Mouse (Mus musculus) ES-E14 (cell line): ENCODE measurements around the gene Ddx39. TPM values are rescaled to one million over a fixed set of nuclear protein-coding genes. Genes with fewer than 3 reads are reported as not detected.

ENCODE experiments used
- DNase-seq: peaks from one replicate; pipeline ENCODE4 v3.0.0-alpha.2; 2013; ENCODE audit warnings: low read depth, low spot score
- H3K27ac ChIP-seq: 2 replicates; pipeline ENCODE4 v1.5.1; 2012; ENCODE audit warnings: low read depth, mild to moderate bottlenecking, low read length, moderate library complexity, mixed read lengths; ENCODE audit not compliant: poor library complexity, insufficient read depth, severe bottlenecking
- H3K36me3 ChIP-seq: 2 replicates; pipeline ENCODE4 v1.6.1; 2012; ENCODE audit warnings: mild to moderate bottlenecking, low read length, moderate library complexity, mixed read lengths; ENCODE audit not compliant: control insufficient read depth, poor library complexity, insufficient read depth, severe bottlenecking
- H3K4me1 ChIP-seq, 2 experiments: fragments of 150-350 bp in 1 of 2; sonication (generic) in 1 of 2; 2 replicates each; pipeline ENCODE4 v1.6.1; 2012; ENCODE audit warnings: low read length in 2 of 2, mild to moderate bottlenecking in 1 of 2, mixed read lengths in 1 of 2; ENCODE audit not compliant: control insufficient read depth in 2 of 2, insufficient read depth in 2 of 2, poor library complexity in 1 of 2
- H3K4me3 ChIP-seq, 2 experiments: fragments of 150-350 bp in 1 of 2; sonication (generic) in 1 of 2; 2 replicates each; pipeline ENCODE4 v1.5.1; 2012; ENCODE audit warnings: low read length in 2 of 2, low read depth in 1 of 2, mild to moderate bottlenecking in 1 of 2, mixed read lengths in 1 of 2; ENCODE audit not compliant: insufficient read depth in 1 of 2, poor library complexity in 1 of 2, severe bottlenecking in 1 of 2
- H3K9ac ChIP-seq: 2 replicates; pipeline ENCODE4 v1.6.1; 2012; ENCODE audit warnings: low read depth, mild to moderate bottlenecking, low read length, mixed read lengths; ENCODE audit not compliant: poor library complexity, insufficient read depth, severe bottlenecking
- H3K9me3 ChIP-seq: fragments of 150-350 bp; sonication (generic); 2 replicates; pipeline ENCODE4 v1.6.1; 2012; ENCODE audit warnings: low read depth, mild to moderate bottlenecking, low read length; ENCODE audit not compliant: control insufficient read depth, insufficient read depth
- CHD2 ChIP-seq: IDR thresholded peaks from 2 replicates; pipeline ENCODE4 v1.6.1; 2014; ENCODE audit warnings: mild to moderate bottlenecking, low read depth, low read length, inconsistent platforms
- HCFC1 ChIP-seq: IDR thresholded peaks from 2 replicates; pipeline ENCODE4 v1.6.1; 2012; ENCODE audit warnings: low read length, inconsistent platforms, borderline replicate concordance; ENCODE audit not compliant: insufficient read depth
- MAFK ChIP-seq: IDR thresholded peaks from 2 replicates; pipeline ENCODE4 v1.6.1; 2014; ENCODE audit warnings: mild to moderate bottlenecking, low read depth, low read length, inconsistent platforms; ENCODE audit not compliant: insufficient read depth
- ZC3H11A ChIP-seq: IDR thresholded peaks from 2 replicates; pipeline ENCODE4 v1.6.1; 2012; ENCODE audit warnings: low read depth, mild to moderate bottlenecking, inconsistent platforms, low read length, borderline replicate concordance
- ZNF384 ChIP-seq: IDR thresholded peaks from 2 replicates; pipeline ENCODE4 v1.6.1; 2012; ENCODE audit warnings: low read depth, low read length, inconsistent platforms
- in situ Hi-C, 2 experiments: fragments of 600-800 bp; cut with MboI; formaldehyde crosslinking; loops; one replicate each; pipeline ENCODE4 v1.15.1; 2025; ENCODE audit warnings: low sequenced_read_pairs in 2 of 2, inconsistent platforms in 1 of 2; ENCODE audit not compliant: unreplicated experiment in 2 of 2
- total RNA-seq: library from RNA; depleted of rRNA; stranded (reverse); fragments of 300-350 nt; gene quantifications from 2 replicates; pipeline ENCODE4 v1.2.3, GENCODE M21; 2012; rRNA removed

The Ddx39 gene
- 274 and 324 TPM in 2 replicates for total RNA-seq

GRCm38 (mm10) chr8:83715031-83715690 is at the start of gene Ddx39:
Gene Ddx39, plus strand, starts transcription at chr8:83715177.
- H3K36me3 ChIP-seq = peaks cover 16% of the 10 kb centered on the region
- peak; percentile 65; the same call in 1 of the 2 replicates for TF ChIP-seq HCFC1
- peak; percentile 89 for TF ChIP-seq CHD2
- TF ChIP-seq ZC3H11A = no peak
- TF ChIP-seq MAFK = no peak
- TF ChIP-seq ZNF384 = no peak

GRCm38 (mm10) chr8:83665969-83666865 is 48.8 kb upstream of the Ddx39 start, which contains the start of gene Ptger1:
Gene Ptger1, plus strand, starts transcription at chr8:83666678.
- in situ Hi-C loops = no loop called here
- Histone ChIP-seq H3K9ac (no peak within 1 kb of the TSS), H3K27ac (no peak within 1 kb of the TSS), H3K4me1 (peaks cover 3 to 22% of the 10 kb centered on the region in 2 experiments; a peak in 3 of 4 replicates), H3K4me3 (no peak within 1 kb of the TSS; a peak in 1 of 4 replicates), H3K9me3 (no peaks in the 10 kb centered on the region), H3K36me3 (peaks cover 6% of the 10 kb centered on the region; the same call in 1 of the 2 replicates)
- TF ChIP-seq MAFK = no peak
- no peak for TF ChIP-seq HCFC1
- no peak for TF ChIP-seq ZNF384
- no peak for TF ChIP-seq CHD2
- TF ChIP-seq ZC3H11A = no peak
- no peak for DNase-seq

More at GRCm38 (mm10) chr8:83715031-83715690, at the start of gene Ddx39:
- peaks cover 10 to 11% of the 10 kb centered on the region in 2 experiments; a peak in 3 of 4 replicates for H3K4me1 ChIP-seq
- in situ Hi-C loops = no loop called here
- DNase-seq = peak; percentile 98
- peak within 1 kb of the TSS; percentile 97 for H3K9ac ChIP-seq
- H3K4me3 ChIP-seq = peak within 1 kb of the TSS; percentile 94 to 98
- H3K27ac ChIP-seq = peak within 1 kb of the TSS; percentile 93
- no peaks in the 10 kb centered on the region for H3K9me3 ChIP-seq

- H3K9me3 ChIP-seq = no peaks in the 10 kb centered on the region
- no peak for TF ChIP-seq HCFC1
- no peak for TF ChIP-seq CHD2
- TF ChIP-seq ZNF384 = no peak
- no peak for TF ChIP-seq ZC3H11A
- TF ChIP-seq MAFK = no peak
- no peak for DNase-seq
- peaks cover 8% of the 10 kb centered on the region; the same call in 1 of the 2 replicates for H3K36me3 ChIP-seq
- in situ Hi-C loops = no loop called here
- no peak overlapping the region for H3K9ac ChIP-seq
- no peak overlapping the region for H3K27ac ChIP-seq
- peaks cover 3 to 18% of the 10 kb centered on the region in 2 experiments; a peak in 3 of 4 replicates for H3K4me1 ChIP-seq
- H3K4me3 ChIP-seq = no peak overlapping the region
Measured at GRCm38 (mm10) chr8:83666866-83667234, 48.1 kb upstream of the Ddx39 start.

- DNase-seq = no peak
- H3K27ac ChIP-seq = no peak overlapping the region
- peaks cover 3 to 16% of the 10 kb centered on the region in 2 experiments; a peak in 2 of 4 replicates for H3K4me1 ChIP-seq
- peaks cover 9% of the 10 kb centered on the region; the same call in 1 of the 2 replicates for H3K36me3 ChIP-seq
- in situ Hi-C loops = no loop called here
- no peak for TF ChIP-seq HCFC1
- TF ChIP-seq ZC3H11A = no peak
- no peak for TF ChIP-seq CHD2
- no peak for TF ChIP-seq MAFK
- TF ChIP-seq ZNF384 = no peak
- H3K9ac ChIP-seq = no peak overlapping the region
- no peaks in the 10 kb centered on the region for H3K9me3 ChIP-seq
- peak overlapping the region; percentile 66 to 78; a peak in 2 of 4 replicates for H3K4me3 ChIP-seq
Measured at GRCm38 (mm10) chr8:83667526-83667925, 47.5 kb upstream of the Ddx39 start.
